Mouse (Mus musculus) thymus, postnatal 14 days (tissue): ENCODE measurements around the gene Snrpf.
"Not testable (repeated sequence)": the region's sequence is repeated elsewhere in the genome, so short reads cannot be mapped to it uniquely, and the experiment has no call there.

Experiments used
- DNase-seq: peaks from one replicate; pipeline ENCODE4 v3.0.0; 2021

Gene Snrpf

DNA sequence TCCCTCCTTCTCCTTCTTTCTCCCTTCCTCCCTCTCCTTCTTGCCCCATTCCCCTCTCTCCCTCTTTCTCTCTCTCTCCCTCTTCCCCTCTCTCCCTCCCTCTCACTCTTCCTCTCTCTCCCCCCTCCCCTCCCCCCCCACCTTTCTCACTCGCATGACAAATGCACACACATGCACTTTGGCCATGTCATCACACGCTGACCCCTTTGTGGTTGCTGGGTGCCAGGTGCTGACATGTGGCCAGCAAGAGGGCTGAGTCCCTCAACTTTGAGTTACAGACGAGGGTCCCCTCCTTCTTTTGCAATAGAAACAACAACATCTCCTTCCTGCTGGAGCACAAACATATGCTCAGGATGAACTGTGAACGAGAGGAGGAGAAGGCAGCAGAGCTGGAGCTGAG is 14.5 kb downstream of the Snrpf start:
- DNase-seq: no peak

- DNase-seq: no peak
Measured at GRCm38 (mm10) chr10:93572209-93572608, 17.3 kb downstream of the Snrpf start.

GRCm38 (mm10) chr10:93568671-93569070 is 20.8 kb downstream of the Snrpf start:
- DNase-seq: no peak

DNA sequence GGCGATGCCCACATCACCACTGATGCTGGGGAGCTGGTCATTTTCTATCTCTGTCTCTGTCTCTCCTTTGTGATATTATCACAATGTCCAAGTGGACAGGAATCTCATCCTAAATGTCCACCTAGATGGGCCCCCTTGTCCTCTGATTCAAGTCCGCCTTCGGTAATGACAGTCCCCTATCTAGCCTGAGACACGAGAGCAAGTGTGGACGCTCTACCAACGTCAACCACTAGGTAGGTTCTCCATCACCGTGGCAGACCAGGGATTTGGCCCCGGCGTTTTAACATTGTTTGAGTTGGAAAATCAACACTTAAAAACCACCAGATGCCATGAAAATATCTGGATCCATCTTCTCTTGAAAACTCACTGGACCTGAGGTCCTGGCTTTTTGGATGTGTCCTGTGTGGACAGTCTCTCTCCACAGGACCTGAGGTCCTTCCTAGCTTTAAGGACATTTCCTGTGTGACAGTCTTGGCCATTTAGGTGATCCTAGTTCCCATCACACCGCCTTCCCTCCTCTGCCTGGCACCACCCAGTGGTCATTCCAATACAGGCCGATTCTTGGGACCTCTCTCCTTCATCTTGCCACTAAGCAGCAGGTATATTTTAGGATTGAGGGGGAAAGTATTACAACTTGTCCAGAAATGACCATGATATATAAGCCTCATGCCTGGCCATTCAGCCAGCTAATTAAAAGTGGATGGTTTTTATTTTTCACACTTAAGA is 21.5 kb downstream of the Snrpf start:
- DNase-seq: no peak

DNA sequence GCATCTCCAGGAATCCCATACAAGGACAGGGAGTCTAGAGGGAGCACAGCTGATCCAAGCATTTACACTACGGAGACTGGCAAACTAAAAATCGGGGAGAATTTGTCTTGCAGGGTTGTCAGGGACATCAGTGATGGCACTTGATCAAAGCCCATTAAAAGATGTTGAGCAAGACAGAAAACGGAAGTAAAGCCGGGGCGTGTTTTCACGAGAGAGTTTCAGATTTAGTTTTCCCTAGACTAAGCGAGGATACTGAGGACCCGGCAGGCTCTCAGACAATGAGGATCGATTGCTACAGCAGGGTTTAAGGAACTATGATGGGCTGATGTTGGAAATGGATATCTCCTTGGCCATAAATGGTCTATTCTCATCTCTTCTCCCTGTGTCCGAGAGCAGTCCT is 22.4 kb downstream of the Snrpf start:
- no peak for DNase-seq

DNA sequence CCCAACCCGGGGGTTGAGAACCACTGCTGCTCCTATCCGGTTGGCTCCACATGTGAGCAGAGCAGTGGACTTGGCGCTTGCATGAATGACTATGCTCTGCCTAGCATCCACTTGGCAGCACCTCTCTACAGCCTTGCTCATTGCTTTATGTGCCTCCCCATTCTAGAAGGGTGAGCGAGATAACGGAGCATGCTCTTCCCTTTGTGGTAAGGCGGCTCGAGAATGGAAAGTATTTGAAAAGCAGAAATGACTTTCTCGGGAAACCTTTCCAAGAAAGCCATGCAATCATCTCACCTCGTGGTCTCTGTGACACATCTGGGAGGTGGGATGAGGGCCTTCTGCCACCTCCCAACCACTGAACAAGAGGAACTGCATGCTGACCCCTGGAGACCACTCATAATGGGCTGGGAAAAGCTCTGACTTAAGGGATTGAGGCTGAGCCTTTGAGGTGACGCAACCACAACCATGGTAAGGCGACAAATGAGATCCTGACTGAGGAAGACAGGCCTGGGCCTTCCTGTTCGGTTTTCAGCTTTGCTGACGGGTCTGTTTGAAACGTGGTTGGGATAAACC is 24.9 kb downstream of the Snrpf start:
- no peak for DNase-seq

DNA sequence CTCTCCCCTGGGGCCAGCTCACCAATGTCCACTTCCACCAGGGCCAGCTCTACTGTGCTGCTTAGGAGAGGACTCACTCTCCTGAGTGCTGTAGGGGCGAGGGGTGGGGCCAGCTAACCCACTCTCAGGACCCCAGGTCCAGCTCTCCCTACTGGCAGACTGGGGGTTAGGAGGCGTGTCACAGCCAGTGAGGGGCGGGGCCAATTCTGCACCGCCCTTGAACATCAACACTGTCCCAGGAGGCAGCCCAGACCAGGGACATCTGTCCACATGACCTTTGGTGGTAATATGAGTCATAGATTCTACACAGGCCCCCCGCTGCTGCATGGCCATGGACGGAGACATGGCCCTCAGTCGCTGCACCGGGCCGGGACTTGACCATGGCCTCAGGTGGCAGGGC is 29.7 kb downstream of the Snrpf start:
- DNase-seq: no peak

- not testable (repeated sequence) for DNase-seq
Measured at GRCm38 (mm10) chr10:93557971-93558370, 31.5 kb downstream of the Snrpf start.

GRCm38 (mm10) chr10:93552596-93552995 is 36.9 kb downstream of the Snrpf start:
- DNase-seq: no peak

DNA sequence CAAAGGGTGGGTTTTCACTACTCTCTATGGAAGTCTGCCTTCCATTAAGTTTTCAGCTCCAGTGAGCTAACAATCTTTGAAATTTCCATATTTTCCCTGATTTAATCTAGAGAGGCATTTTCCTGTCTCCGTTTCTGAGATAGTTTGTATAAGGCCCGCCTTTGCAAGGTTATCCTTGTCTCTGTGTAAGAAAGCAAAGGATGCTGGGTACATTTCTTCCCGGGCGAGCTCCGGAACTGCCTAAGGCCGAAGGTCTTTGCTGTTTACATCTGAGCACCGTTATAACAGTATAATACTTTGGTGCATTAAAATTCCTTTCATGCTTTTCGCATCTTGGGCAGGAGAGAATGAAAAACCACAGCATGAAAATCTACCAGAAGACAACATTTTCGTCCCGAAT is 39.7 kb downstream of the Snrpf start:
- no peak for DNase-seq

DNA sequence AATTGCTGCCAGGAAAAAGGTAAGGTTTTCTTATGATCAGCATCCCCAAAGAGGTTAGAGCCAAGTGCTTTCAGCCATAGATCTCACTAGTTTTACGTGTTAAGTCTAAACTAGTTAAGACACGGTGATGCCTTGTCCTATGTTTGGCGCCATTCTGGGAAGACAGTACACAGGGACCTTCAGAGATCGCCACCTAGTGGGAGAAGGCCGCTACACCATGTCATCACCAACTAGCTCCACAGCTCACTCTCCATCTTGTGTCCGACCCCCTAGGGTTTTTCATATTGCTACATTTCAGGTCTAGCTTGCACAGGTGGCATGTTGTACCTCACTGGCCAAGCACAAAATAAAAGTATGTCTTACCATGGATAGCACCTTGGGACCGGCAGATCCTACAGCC is 40.5 kb downstream of the Snrpf start:
- peak; percentile 85 for DNase-seq

DNA sequence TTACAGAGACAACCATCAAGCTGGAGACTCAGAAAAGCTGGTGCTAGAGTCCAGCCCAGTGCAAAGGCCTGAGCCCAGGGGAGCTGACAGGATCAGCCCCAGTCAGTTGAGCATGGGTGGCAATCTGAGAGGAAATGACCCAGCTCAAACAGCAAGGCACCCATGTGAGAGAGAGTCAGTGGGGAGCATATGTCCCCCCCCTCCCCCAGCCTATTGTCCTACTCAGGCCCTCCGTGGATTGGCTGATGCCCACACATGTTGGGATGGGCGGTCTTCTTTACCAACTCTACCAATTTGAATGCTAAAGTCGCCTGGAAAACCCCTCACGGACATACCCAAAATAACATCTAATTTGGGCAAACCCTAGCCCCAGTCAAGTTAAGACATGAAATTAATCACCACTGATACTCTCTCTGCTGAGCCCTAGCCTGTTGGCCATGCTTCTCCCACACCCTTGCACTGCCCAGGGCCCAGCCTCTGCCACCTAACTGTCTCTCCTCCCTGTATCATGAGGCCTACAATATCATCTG is 41.7 kb downstream of the Snrpf start:
- DNase-seq: no peak

- no peak for DNase-seq
Measured at GRCm38 (mm10) chr10:93544172-93544571, 45.3 kb downstream of the Snrpf start.

GRCm38 (mm10) chr10:93543176-93543575 is 46.3 kb downstream of the Snrpf start:
- no peak for DNase-seq

GRCm38 (mm10) chr10:93542356-93542755 is 47.1 kb downstream of the Snrpf start:
- DNase-seq: peak; percentile 16

DNA sequence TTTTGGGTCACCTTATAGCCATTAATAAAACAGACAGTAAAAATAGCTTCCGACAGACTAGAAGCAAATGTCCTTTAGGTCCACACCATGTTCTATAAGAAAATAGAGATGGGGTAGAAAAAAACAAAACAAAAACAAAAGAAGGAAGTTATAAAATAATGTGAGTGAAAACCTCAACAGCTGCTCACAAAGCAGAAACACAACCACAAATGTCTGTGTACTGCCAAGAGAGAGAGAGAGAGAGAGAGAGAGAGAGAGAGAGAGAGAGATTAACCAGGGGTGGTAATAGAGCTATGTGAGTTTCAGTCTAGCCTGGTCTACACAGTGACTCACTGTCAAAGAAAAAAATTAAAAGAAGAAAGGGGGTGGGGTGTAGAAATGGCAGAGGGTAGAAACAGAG is 47.9 kb downstream of the Snrpf start:
- no peak for DNase-seq

DNA sequence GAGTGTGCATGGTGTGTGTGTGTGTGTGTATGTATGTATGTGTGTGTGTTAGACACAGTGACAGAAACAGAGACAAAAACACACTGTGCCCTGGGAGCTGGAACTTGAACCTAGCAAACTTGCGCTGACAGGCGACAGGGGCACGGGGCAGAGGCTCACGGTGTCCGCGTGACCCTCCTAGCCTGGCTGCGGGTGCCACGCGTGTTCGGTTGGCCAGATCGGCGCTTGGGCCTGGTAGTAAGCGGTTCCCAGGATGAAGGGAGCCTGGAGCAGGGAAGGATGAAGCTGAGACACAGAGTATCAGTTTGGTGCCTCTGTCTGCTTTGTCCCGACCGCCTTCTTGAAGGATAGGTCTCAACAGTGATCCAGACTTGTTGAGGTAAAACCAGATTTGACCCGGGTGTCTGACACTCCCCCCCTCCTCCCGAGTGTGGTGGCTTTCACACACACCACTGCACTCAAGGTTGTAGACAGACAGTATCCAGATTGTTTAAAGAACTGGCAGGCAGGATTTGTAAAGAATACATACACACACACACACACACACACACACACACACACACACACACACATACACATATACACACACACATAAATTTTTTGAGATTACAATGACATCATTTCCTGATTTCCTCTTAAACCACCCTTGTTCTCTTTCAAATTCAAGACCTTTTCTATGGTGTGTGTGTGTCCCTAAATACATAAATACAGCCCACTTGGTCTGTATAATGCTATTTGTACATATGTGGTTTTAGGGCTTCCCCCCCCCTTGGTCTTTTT is 48.9 kb downstream of the Snrpf start, which contains the start of gene Ccdc38:
Ccdc38 (plus strand) TSS at position 202 of the 780 bp plus-strand sequence.
- DNase-seq: peak; percentile 24

GRCm38 (mm10) chr10:93539775-93540430 is 49.6 kb downstream of the Snrpf start, which contains the start of gene Amdhd1:
TSS of gene Amdhd1 (minus strand) at chr10:93540033.
- DNase-seq: peak; percentile 90

DNA sequence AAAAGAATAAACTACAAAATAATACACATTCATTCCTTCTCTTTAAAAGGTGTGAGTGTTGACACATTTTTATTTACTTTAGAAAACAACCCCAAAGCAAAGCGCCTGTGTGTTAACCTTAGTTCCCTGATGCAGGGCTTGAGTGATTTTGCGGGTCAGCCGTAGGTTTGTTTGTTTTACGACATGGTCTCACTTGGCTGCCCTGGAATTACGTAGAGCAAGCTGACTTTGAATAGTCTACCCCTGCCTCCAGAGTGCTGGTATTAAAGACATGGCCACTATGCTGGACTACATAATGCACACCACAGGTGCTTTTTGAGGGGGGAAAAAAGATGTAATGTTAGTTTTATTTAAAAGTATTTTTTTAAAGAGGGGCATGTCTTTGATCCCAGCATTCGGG is 50.7 kb downstream of the Snrpf start:
- DNase-seq: no peak

DNA sequence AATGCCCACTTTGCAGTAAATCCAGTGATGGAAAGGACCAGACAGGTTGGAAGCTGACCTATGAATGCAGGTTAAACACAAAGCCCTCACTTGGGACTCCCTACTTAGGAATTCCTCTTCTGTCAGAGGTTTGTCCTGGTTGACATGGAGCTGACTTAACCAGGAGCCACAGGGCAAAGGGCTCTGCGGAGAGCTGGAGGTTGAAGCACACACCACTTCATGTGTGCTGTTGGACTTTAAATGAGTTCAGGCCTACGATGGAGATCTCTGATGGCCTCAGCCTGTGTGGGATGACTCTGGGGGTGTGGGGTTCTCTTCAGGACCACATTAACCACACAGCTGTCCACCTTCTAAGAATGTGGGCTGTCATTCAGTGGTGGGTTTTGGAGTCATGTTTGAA is 51.2 kb downstream of the Snrpf start:
- no peak for DNase-seq
